17 mouse cellular contexts compared by ENCODE assay signal in the genomic region with DNA sequence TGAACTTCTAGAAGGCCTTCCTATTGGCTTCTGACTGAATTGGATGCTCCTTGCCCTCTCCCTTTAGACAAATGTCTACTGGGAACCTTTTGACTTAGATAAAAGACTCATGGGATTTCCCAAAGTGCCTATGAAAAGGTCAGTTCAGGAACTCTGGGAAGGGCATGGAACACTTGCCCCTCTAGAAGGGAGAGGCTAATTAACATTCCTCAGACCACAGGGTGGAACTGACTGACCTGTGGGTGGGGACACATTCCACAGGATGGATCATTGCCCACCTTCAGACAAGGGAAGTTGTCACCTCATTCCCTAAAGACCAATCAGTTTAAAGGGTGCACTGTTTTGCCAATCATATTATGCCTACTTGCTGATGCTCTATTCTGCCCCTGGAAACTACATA.
"Had no signal": no experiment of that assay in that cellular context is flagged by ENCODE, and none has a peak within 500 bp of the region (broad histone marks: within the 10 kb centered on the region; RNA-seq: fewer than 3 reads in every experiment).

No protein-coding gene starts in this region.

- DNase-seq: cerebellum, postnatal 10 days; cerebellum, postnatal 14 days; cerebellum, postnatal 25 days; cerebellum, postnatal 36 days; embryo, embryonic 11 days; forebrain, postnatal 0 days; gastrocnemius, adult 2 months; gastrocnemius, postnatal 10 days; gastrocnemius, postnatal 14 days; gastrocnemius, postnatal 25 days; gastrocnemius, postnatal 36 days; heart, adult 11 months; heart, adult 2 months had no signal

- ATAC-seq: forebrain, embryonic 13.5 days; forebrain, embryonic 14.5 days; forebrain, embryonic 15.5 days; forebrain, embryonic 16.5 days; forebrain, postnatal 0 days had no signal
